Mouse (Mus musculus) heart, postnatal 0 days (tissue): ENCODE measurements around the gene Cd8b1. TPM values are rescaled to one million over a fixed set of nuclear protein-coding genes. Genes with fewer than 3 reads are reported as not detected.

ENCODE experiments used
- ATAC-seq: fragments of 200-750 bp; cut with Nextera tagmentation; 2 replicates; pipeline ENCODE4 v1.8.0; 2017; ENCODE audit warnings: low read depth, moderate number of reproducible peaks, moderate library complexity; ENCODE audit not compliant: insufficient read depth
- DNase-seq: peaks from one replicate; pipeline ENCODE4 v3.0.0-alpha.2; 2016; ENCODE audit warnings: low spot score
- H3K27ac ChIP-seq: fragments of 300-500 bp; sonication (generic); 2 replicates; pipeline ENCODE4 v1.5.1; 2014; ENCODE audit warnings: low read depth, mild to moderate bottlenecking
- H3K27me3 ChIP-seq: fragments of 300-500 bp; sonication (generic); 2 replicates; pipeline ENCODE4 v1.6.1; 2014; ENCODE audit warnings: low read length, mixed read lengths; ENCODE audit not compliant: control insufficient read depth, insufficient read depth
- H3K36me3 ChIP-seq: fragments of 300-500 bp; sonication (generic); replicated peaks from 2 replicates; pipeline ENCODE4 v1.6.1; 2014; ENCODE audit warnings: low read length, mixed read lengths; ENCODE audit not compliant: control insufficient read depth, insufficient read depth
- H3K4me1 ChIP-seq: fragments of 300-500 bp; sonication (generic); 2 replicates; pipeline ENCODE4 v1.6.1; 2014; ENCODE audit warnings: antibody characterized with exemption; ENCODE audit not compliant: control insufficient read depth, insufficient read depth
- H3K4me2 ChIP-seq: fragments of 300-500 bp; sonication (generic); 2 replicates; pipeline ENCODE4 v1.6.1; 2014; ENCODE audit warnings: low read depth, mild to moderate bottlenecking, low read length, moderate library complexity
- H3K4me3 ChIP-seq: fragments of 300-500 bp; sonication (generic); 2 replicates; pipeline ENCODE4 v1.5.1; 2014; ENCODE audit warnings: low read depth, low read length
- H3K9ac ChIP-seq: fragments of 300-500 bp; sonication (generic); replicated peaks from 2 replicates; pipeline ENCODE4 v1.6.1; 2014; ENCODE audit warnings: low read depth, low read length, mixed read lengths
- H3K9me3 ChIP-seq: fragments of 300-500 bp; sonication (generic); replicated peaks from 2 replicates; pipeline ENCODE4 v1.6.1; 2016; ENCODE audit warnings: low read length; ENCODE audit not compliant: control insufficient read depth
- CTCF ChIP-seq: IDR thresholded peaks from 2 replicates; pipeline ENCODE4 v1.5.1; 2016; ENCODE audit warnings: antibody characterized with exemption, control low read depth, low read depth
- EP300 ChIP-seq: IDR thresholded peaks from 2 replicates; pipeline ENCODE4 v1.6.1; 2016; ENCODE audit warnings: antibody characterized with exemption, low read depth
- WGBS: fragments of 180-500 bp; shearing (Covaris S2); extraction: QIAGEN DNeasy Blood & Tissue Kit; methylation state at CpG from one replicate; pipeline ENCODE4 v1.1.7; 2014; 5-methylcytosine and 5-hydroxymethylcytosine counted together
- polyA plus RNA-seq: library from polyadenylated mRNA; unstranded; fragments of >200 nt; fragmentation: Nextera tagmentation; extraction: Ambion mirVana; gene quantifications from 2 replicates; pipeline ENCODE4 v1.2.1, GENCODE M21; 2015
- total RNA-seq: library from RNA; depleted of rRNA; stranded (reverse); fragments of >200 nt; gene quantifications from 2 replicates; pipeline ENCODE4 v1.2.3, GENCODE M21; 2014; ENCODE audit warnings: low replicate concordance

Cd8b1 gene
- total and polyA plus RNA-seq, 2 experiments from 2014 or later = 0.18 TPM; not detected in 1

DNA sequence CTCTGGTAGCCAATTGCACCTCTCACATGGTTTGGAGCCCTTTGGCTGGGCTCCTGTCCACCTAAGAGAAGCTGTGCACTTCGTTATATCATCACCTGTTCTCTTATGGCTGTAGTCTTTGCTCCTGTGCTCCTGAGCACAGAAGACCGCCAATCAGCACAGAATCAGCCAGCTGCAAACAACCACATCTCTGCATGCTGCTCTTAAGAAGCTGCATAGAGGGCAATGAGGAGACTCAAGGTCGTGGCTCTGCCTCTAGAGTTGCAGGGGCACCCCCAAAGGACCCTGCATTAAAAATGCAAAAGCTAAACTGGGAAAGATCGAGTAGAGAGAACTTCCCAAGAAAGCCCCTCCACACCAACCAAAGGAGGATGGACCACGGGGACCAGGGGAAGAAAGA lies 38.2 kb downstream of the Cd8b1 start:
- no peak for ATAC-seq
- no peak for DNase-seq

GRCm38 (mm10) chr6:71361156-71361670 lies 38.6 kb downstream of the Cd8b1 start:
- peak overlapping the region; percentile 6; the same call in 1 of the 2 replicates for H3K4me2 ChIP-seq

More for the DNA sequence above, 38.2 kb downstream of the Cd8b1 start:
- peak overlapping the region; percentile 6; the same call in 1 of the 2 replicates for H3K4me2 ChIP-seq
- no peak overlapping the region; the same call in 1 of the 2 replicates for H3K27ac ChIP-seq
- no peaks in the 10 kb centered on the region for H3K9me3 ChIP-seq
- H3K27me3 ChIP-seq = no peaks in the 10 kb centered on the region
- H3K4me1 ChIP-seq = no peaks in the 10 kb centered on the region
- H3K36me3 ChIP-seq = no peaks in the 10 kb centered on the region
- H3K9ac ChIP-seq = no peak overlapping the region
- no peak for TF ChIP-seq EP300
- no peak for TF ChIP-seq CTCF
- 45% methylated on average over 5 of the region's 5 CpGs for WGBS
- no peak overlapping the region; the same call in 1 of the 2 replicates for H3K4me3 ChIP-seq

DNA sequence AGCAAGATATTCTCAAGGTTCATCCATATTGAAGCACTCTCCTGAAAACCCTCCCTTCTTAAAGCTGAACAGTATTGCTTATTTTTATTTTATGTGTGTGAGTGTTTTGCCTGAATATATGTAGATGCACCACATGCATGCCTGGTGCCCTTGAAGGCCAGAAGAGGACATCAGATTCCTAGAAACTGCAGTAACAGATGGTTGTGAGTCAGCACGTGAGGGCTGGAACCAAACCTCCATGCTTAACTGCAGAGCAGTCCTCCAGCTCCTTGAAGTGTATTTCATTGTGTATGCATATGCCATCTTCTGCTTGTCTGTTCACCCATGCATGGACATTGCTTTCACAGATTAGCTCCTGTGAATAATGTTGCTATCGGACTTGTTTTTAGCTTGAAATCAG lies 41.4 kb downstream of the Cd8b1 start:
- Histone ChIP-seq H3K4me2 (no peak overlapping the region), H3K9ac (no peak overlapping the region), H3K9me3 (no peaks in the 10 kb centered on the region), H3K27me3 (no peaks in the 10 kb centered on the region), H3K4me1 (no peaks in the 10 kb centered on the region), H3K4me3 (no peak overlapping the region), H3K36me3 (no peaks in the 10 kb centered on the region), H3K27ac (no peak overlapping the region)
- WGBS = 72% methylated on average over 2 of the region's 2 CpGs
- DNase-seq (no peak), ATAC-seq (no peak)
- TF ChIP-seq EP300 = no peak
- TF ChIP-seq CTCF = no peak

More at GRCm38 (mm10) chr6:71361156-71361670, 38.6 kb downstream of the Cd8b1 start:
- Histone ChIP-seq H3K27me3 (no peaks in the 10 kb centered on the region), H3K36me3 (no peaks in the 10 kb centered on the region), H3K27ac (no peak overlapping the region; the same call in 1 of the 2 replicates), H3K9me3 (no peaks in the 10 kb centered on the region), H3K4me3 (no peak overlapping the region), H3K4me1 (no peaks in the 10 kb centered on the region), H3K9ac (no peak overlapping the region)
- WGBS = 75% methylated on average over 10 of the region's 10 CpGs
- ATAC-seq (no peak), DNase-seq (no peak)
- TF ChIP-seq EP300 = no peak
- TF ChIP-seq CTCF = no peak

DNA sequence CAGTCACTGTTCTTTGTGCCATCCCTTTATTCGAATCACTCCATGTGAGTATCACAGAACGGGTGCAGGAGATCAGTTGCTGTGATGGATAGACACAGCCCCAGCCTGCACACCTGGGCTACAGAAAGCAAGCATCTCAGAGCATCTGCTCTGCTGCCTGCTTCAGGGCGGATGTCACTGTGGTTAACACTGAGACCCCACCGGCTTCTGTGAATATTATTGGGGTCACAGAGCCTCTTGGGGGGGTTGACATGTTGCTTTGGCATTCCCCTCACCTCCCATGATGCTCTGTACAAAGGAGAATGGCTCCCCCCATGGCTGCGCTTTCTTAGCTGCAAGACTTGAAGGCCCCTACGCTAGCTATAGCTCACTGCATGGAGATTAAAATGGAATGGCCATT lies 46.8 kb downstream of the Cd8b1 start:
- Histone ChIP-seq H3K9ac (no peak overlapping the region), H3K9me3 (no peaks in the 10 kb centered on the region), H3K4me1 (no peaks in the 10 kb centered on the region), H3K4me2 (no peak overlapping the region), H3K27ac (peak overlapping the region; percentile 25; the same call in 1 of the 2 replicates), H3K4me3 (no peak overlapping the region), H3K36me3 (no peaks in the 10 kb centered on the region), H3K27me3 (no peaks in the 10 kb centered on the region)
- 83% methylated on average over 6 of the region's 6 CpGs for WGBS
- ATAC-seq (no peak), DNase-seq (no peak)
- no peak for TF ChIP-seq EP300
- TF ChIP-seq CTCF = no peak

- no peak overlapping the region for H3K9ac ChIP-seq
- no peaks in the 10 kb centered on the region for H3K36me3 ChIP-seq
- peak overlapping the region; percentile 7; the same call in 1 of the 2 replicates for H3K27ac ChIP-seq
- no peak overlapping the region for H3K4me2 ChIP-seq
- H3K9me3 ChIP-seq = no peaks in the 10 kb centered on the region
- H3K27me3 ChIP-seq = no peaks in the 10 kb centered on the region
- no peak overlapping the region for H3K4me3 ChIP-seq
- no peaks in the 10 kb centered on the region for H3K4me1 ChIP-seq
- 81% methylated on average over 5 of the region's 5 CpGs for whole genome bisulfite sequencing
- ATAC-seq = no peak
- TF ChIP-seq CTCF = no peak
- no peak for TF ChIP-seq EP300
- DNase-seq = no peak
Measured at GRCm38 (mm10) chr6:71371085-71371605, 48.6 kb downstream of the Cd8b1 start.
